ENCODE assay signal across 8 mouse cellular contexts in genomic region chr14:103718836-103719575, GRCm38 (mm10).
DNase-seq lines count a peak whose midpoint lies in the region; ATAC-seq and TF ChIP-seq lines count a peak whose summit lies in the region.

No protein-coding gene starts in this region.

- H3K4me3 ChIP-seq in ES-E14 (ENCODE audit: insufficient read depth in 1 of 2, low read depth in 1 of 2, low read length in 2 of 2, poor library complexity in 1 of 2, severe bottlenecking in 1 of 2): peak overlapping the region in 1 of 2 experiments; percentile 14; a peak in 1 of 4 replicates
- no peak overlapping the region for H3K4me3 ChIP-seq in forebrain, embryonic 14.5 days (ENCODE audit: low read depth, low read length)
- peak overlapping the region; percentile 27 for H3K4me3 ChIP-seq in liver, embryonic 16.5 days (ENCODE audit: low read depth, low read length)
- H3K4me3 ChIP-seq in neural tube, embryonic 12.5 days: no peak overlapping the region

- ATAC-seq in forebrain, embryonic 14.5 days: peak; percentile 88
- ATAC-seq in liver, embryonic 16.5 days (ENCODE audit: low read depth): peak; percentile 45
- ATAC-seq in neural tube, embryonic 12.5 days (ENCODE audit: low FRiP score, low read depth): peak; percentile 87

- no peaks in the 10 kb centered on the region for H3K36me3 ChIP-seq in ES-E14 (ENCODE audit: control insufficient read depth, insufficient read depth, low read length, poor library complexity, severe bottlenecking)
- no peaks in the 10 kb centered on the region for H3K36me3 ChIP-seq in forebrain, embryonic 14.5 days (ENCODE audit: control insufficient read depth, insufficient read depth, low read length)
- H3K36me3 ChIP-seq in liver, embryonic 16.5 days (ENCODE audit: control insufficient read depth, insufficient read depth): no peaks in the 10 kb centered on the region
- no peaks in the 10 kb centered on the region for H3K36me3 ChIP-seq in neural tube, embryonic 12.5 days

- no peaks in the 10 kb centered on the region for H3K9me3 ChIP-seq in ES-E14 (ENCODE audit: control insufficient read depth, insufficient read depth, low read depth, low read length)
- H3K9me3 ChIP-seq in forebrain, embryonic 14.5 days (replicated peaks; ENCODE audit: control insufficient read depth, low read length): no peaks in the 10 kb centered on the region
- H3K9me3 ChIP-seq in liver, embryonic 16.5 days (replicated peaks; ENCODE audit: control insufficient read depth, low read length): no peaks in the 10 kb centered on the region
- H3K9me3 ChIP-seq in neural tube, embryonic 12.5 days: no peaks in the 10 kb centered on the region

- 20% methylated on average over 15 of the region's 15 CpGs for WGBS in forebrain, embryonic 14.5 days
- 22% methylated on average over 15 of the region's 15 CpGs for WGBS in large intestine, adult 2 months
- WGBS in liver, embryonic 16.5 days (ENCODE audit: insufficient replicate concordance): 9% methylated on average over 15 of the region's 15 CpGs
- 18% methylated on average over 15 of the region's 15 CpGs for WGBS in neural tube, embryonic 12.5 days

- no peaks in the 10 kb centered on the region for H3K4me1 ChIP-seq in ES-E14 (ENCODE audit: control insufficient read depth in 2 of 2, insufficient read depth in 2 of 2, low read length in 2 of 2, poor library complexity in 1 of 2)
- H3K4me1 ChIP-seq in forebrain, embryonic 14.5 days (ENCODE audit: control insufficient read depth, insufficient read depth, low read length): 0 out of 2 replicates have a peak, but pooled peaks cover 4% of the 10 kb centered on the region
- peaks cover 6% of the 10 kb centered on the region for H3K4me1 ChIP-seq in liver, embryonic 16.5 days (ENCODE audit: control insufficient read depth, low read depth, low read length)
- peaks cover 5% of the 10 kb centered on the region; the same call in 1 of the 2 replicates for H3K4me1 ChIP-seq in neural tube, embryonic 12.5 days

- H3K9ac ChIP-seq in ES-E14 (ENCODE audit: insufficient read depth, low read depth, low read length, poor library complexity, severe bottlenecking): 0 out of 2 replicates have a peak overlapping the region, but pooled peaks have one; percentile 22
- H3K9ac ChIP-seq in forebrain, embryonic 14.5 days (ENCODE audit: low read length): peak overlapping the region; percentile 13; the same call in 1 of the 2 replicates
- H3K9ac ChIP-seq in liver, embryonic 16.5 days (ENCODE audit: low read depth, low read length): 0 out of 2 replicates have a peak overlapping the region, but pooled peaks have one; percentile 25
- no peak overlapping the region for H3K9ac ChIP-seq in neural tube, embryonic 12.5 days

- intact Hi-C loops in heart, postnatal 14 days (cut with DNase I): loop anchor here (10.0 kb wide), 3 partner anchors 316 to 1096 kb away; no protein-coding TSS in a partner anchor

- H3K27ac ChIP-seq in ES-E14 (ENCODE audit: insufficient read depth, low read depth, low read length, poor library complexity, severe bottlenecking): no peak overlapping the region
- no peak overlapping the region for H3K27ac ChIP-seq in forebrain, embryonic 14.5 days (ENCODE audit: low read depth, low read length)
- no peak overlapping the region for H3K27ac ChIP-seq in liver, embryonic 16.5 days (ENCODE audit: low read length)
- H3K27ac ChIP-seq in neural tube, embryonic 12.5 days: peak overlapping the region; percentile 11; the same call in 1 of the 2 replicates

- H3K27me3 ChIP-seq in forebrain, embryonic 14.5 days (replicated peaks; ENCODE audit: control insufficient read depth, insufficient read depth, low read length): no peaks in the 10 kb centered on the region
- no peaks in the 10 kb centered on the region for H3K27me3 ChIP-seq in liver, embryonic 16.5 days (ENCODE audit: control insufficient read depth, insufficient read depth, low read depth, low read length)
- no peaks in the 10 kb centered on the region for H3K27me3 ChIP-seq in neural tube, embryonic 12.5 days (replicated peaks)

- peak overlapping the region; percentile 14; the same call in 1 of the 2 replicates for H3K4me2 ChIP-seq in forebrain, embryonic 14.5 days (ENCODE audit: low read length)
- peak overlapping the region; percentile 39 for H3K4me2 ChIP-seq in liver, embryonic 16.5 days (ENCODE audit: low read depth, low read length)
- peak overlapping the region; percentile 54 for H3K4me2 ChIP-seq in neural tube, embryonic 12.5 days (replicated peaks)

- DNase-seq in ES-E14 (ENCODE audit: low read depth, low spot score): peak; percentile 77
- DNase-seq in cerebellum, adult 11-12 months: peak; percentile 45
- peak; percentile 97 for DNase-seq in forebrain, embryonic 14.5 days (ENCODE audit: low spot score)
- peak; percentile 85 to 90 for DNase-seq in heart, postnatal 14 days
- DNase-seq in large intestine, adult 2 months (ENCODE audit: low read depth, low spot score): peak; percentile 47
- DNase-seq in telencephalon, adult 2 months (ENCODE audit: low read depth, low spot score): peak; percentile 77

- in situ Hi-C loops in ES-E14 (cut with MboI; ENCODE audit: low sequenced_read_pairs in 2 of 2, unreplicated experiment in 2 of 2): loop anchor here in 1 of 2 experiments (10.0 kb wide), 1 partner anchor 164 kb away; no protein-coding TSS in a partner anchor

TF ChIP-seq in ES-E14, 5 proteins besides CTCF, POLR2A, EP300 and RAD21:
- no peak for TF ChIP-seq HCFC1 (IDR thresholded peaks at IDR 0.05; ENCODE audit: borderline replicate concordance, insufficient read depth, low read length)
- peak; percentile 60; the same call in 1 of the 2 replicates for TF ChIP-seq ZC3H11A (IDR thresholded peaks at IDR 0.05; ENCODE audit: borderline replicate concordance, low read depth, low read length)
- no peak for TF ChIP-seq CHD2 (IDR thresholded peaks at IDR 0.05; ENCODE audit: low read depth, low read length)

Comparison
In these comparisons a context has a peak if more than half of its experiments do, and no peak if none do; other contexts are left out.
1. DNase-seq: peak in every context shown above with its lines; median percentile 97 in forebrain, embryonic 14.5 days; 88 in heart, postnatal 14 days; 77 in ES-E14; 77 in telencephalon, adult 2 months; 47 in large intestine, adult 2 months; 45 in cerebellum, adult 11-12 months.